Mouse (Mus musculus) thymus, adult 2 months (tissue): Measurements from ENCODE around the gene Trp53rka.

Source experiments
- CTCF ChIP-seq: fragments of 200-500 bp; IDR thresholded peaks from 2 replicates; pipeline ENCODE4 v1.5.1; 2012; ENCODE audit warnings: mild to moderate bottlenecking, control low read depth, low read length, moderate library complexity, borderline replicate concordance; ENCODE audit not compliant: control insufficient read depth, poor library complexity, insufficient read depth; ENCODE audit errors: extremely low read depth
- POLR2A ChIP-seq: fragments of 200-500 bp; IDR thresholded peaks from 2 replicates; pipeline ENCODE4 v1.6.1; 2012; ENCODE audit warnings: mild to moderate bottlenecking, low read length, control low read depth, moderate library complexity; ENCODE audit not compliant: control insufficient read depth, poor library complexity, insufficient read depth; ENCODE audit errors: extremely low read depth

- TF ChIP-seq POLR2A (no peak), CTCF (no peak)
These were observed 11.1 kb downstream of the Trp53rka start for GRCm38 (mm10) chr2:165482003-165482402.
